Mouse (Mus musculus): Measurements from ENCODE around the gene Mroh2a.
A peak's percentile ranks its signal among the peaks of the same experiment; 100 is the strongest.

Gene Mroh2a

DNA sequence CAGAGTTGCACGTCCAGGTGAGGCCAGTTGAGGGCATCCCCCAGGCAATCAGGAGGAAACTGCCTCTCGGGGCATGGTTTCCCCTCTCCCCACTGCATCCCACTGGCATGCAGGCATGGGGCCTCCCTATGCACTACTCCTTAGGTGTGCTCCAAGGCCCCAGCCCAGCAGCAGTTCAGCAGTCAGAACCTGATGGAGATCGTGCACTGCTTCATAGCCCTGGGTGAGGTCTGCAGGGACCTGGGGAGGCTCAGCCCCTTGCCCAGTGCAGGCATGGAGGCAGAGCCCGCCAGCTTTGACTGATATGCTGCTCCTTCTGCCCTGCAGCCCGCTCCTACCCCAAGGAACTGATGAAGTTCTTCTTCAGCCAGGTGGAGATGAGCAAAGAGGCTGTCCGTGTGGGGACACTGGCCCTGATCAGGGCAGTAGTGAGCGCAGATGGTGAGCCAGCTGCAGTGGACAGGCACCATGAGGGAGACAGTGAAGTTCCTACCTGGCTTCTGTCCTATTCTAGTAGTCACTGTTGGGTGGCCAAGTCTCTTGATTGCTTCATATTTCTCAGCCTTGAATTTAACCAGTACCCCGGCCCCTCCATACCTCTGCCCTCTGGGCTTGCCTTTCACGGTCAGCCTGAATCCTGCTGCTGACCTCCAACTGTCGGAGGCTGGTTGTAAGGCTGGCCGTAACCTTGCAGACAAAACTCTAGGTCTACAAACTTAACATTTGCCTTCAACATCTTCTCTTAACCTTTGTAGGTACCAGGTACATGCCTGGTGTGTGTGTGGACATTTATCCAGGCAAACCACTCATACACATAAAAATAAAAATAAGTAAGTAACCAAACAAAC, 8.5 kb downstream of the Mroh2a start:
- no peak for DNase-seq (ENCODE audit: low spot score)

DNA sequence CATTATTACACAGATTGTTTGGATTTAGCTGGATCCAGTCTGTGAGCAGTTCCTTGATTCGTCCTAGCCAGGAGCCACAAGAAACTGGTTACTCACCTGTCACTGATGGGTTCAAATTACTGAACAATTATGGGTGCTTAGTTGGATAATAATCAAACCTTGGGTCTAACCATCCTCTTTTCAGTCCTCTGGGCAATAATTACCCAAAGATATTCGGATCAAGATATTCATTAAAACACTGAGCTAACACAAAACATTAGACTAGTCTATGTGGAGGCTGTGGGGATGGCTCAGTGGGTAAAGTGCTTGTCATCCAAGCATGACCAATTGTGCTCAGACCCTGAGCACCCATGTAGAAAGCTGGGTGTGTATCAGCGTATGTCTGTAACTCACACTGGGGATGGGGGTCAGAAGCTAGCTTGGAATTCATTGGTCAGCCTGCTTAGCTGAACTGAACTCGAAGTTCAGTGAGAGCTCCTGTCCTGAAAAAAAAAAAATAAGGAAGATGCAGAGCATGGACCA, 9.2 kb downstream of the Mroh2a start:
- no peak for DNase-seq (ENCODE audit: low spot score)

DNA sequence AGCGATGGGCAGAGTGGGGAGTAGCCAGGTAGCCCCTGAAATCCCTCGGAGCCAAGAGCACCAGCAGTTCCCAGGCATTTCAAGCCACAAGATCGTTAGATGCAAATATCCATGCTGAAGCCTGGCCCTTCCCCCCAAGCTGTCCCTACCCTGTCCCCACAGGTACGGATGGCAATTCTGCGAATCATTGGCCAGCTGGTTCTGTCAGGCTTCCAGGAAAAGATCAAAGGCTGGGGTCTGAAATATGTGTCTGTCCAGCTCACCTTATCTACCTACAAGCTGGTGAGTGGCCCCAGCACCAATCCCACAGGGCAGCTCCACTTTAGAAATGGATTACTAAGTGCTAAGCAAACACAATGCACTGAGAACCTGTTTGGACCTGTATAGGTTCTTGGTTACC, 10.5 kb downstream of the Mroh2a start:
- DNase-seq (ENCODE audit: low spot score): no peak

DNA sequence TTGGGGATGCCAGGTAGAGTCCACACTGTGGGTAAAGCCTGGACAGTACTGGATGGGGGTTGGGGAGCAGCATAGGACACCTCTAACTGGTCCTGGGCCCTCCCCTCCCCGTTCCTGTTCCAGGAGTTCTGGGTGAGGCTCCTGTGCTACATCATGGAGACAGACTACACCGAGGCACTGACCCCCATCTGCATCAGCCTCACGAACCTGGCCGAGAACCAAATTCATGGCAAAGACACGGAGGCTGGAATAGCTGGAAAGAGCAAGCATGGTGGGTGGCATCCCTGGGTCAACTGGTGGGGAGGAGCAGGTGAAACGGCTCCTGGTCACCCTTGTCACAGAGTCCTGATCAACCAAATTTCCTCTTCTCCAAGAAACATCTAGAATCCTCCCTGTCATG, 12.0 kb downstream of the Mroh2a start:
- DNase-seq (ENCODE audit: low spot score): no peak

DNA sequence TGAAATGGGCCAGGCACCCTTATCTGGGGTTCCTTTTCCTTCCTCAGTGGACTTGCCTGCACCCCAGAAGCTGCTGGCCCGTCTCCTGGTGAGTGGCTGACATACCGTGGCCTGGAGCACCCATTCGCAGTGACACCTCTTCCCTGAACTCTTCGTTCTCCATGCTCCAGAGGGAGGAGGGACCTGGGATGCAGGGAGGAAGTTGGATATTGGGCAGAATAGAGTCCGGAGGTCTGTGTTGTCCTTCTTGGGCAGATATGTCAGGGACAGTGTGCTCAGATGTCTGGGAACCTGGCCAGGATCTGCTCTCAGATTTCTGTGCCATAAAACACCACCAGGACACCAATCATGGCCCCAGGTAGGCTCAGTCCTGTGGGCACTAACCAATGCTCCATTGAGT, 13.3 kb downstream of the Mroh2a start:
- DNase-seq (ENCODE audit: low spot score): no peak

DNA sequence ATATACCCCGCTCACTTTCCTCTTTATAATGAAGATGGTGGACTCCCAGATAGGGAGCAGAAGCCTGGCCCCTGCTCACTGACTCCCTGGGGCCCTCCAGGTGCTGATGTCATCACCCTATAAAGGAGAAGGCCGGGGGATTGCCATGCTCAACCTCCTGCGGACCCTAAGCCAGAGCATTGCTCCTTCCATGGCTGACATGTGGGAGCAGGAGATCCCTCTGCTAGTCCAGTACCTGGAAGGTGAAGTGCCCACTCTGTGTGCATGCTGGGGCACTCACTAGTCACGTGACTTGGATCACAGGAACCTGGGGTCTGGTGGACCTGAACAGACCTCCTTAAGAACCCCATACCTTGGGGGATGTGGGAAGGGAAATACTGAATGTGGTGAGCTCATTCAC, 13.8 kb downstream of the Mroh2a start:
- DNase-seq (ENCODE audit: low spot score): no peak

DNA sequence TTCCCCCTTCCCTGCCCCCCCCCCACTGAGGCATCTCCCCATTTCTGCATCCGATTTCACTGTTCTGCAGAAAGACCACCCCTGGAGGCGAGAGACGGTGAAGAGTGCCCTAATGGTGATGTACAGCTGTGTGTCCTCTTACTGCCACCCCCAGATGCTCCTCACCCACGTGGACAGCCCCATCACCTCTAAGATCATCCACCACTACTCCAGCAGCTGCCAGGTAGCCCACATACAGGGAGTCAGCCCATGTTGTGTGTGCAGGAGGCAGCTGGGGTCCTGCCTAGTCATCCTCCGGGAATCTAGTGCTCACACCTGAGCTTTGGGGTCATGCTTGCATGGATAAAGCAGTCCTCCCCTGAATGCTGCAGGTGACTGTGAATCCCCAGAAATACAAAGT, 17.1 kb downstream of the Mroh2a start:
- no peak for DNase-seq (ENCODE audit: low spot score)

DNA sequence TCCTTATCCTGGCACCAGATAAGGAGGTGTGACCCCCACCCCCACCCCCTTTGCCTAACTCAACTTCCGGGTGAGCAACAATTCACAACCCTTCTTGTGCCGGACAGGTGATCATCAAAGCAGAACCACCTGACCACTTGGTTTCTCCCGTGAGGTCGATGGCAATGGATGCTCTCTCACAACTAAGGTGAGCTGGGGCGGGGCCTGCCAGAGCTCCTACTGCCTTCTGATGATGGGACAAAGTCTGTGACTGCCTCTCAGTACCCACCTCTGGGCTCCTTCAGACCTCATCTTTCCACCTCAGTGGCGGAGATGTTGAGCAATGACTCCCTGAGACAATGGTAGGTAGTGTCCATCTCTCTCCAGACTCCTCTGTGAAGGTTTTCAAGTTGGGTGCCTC, 19.1 kb downstream of the Mroh2a start:
- no peak for DNase-seq (ENCODE audit: low spot score)

DNA sequence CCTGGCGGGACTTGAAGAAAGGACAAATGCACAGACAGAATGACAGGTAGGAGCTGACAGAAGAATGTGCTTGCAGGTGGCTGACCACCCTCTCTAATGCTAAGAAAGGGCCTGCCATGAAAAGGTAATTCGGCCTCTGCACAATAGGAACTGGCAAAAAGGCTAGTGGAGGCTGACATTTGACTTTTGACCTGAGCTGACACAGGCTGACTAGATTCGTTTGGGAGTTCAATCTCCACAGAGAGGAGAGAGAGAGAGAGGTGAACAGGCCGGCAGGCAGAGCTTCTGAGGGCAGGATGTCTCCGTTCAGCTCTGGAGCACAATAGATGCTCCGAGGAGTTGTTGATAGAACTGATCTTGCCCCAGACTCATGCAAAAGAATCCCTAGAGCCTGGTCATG, 19.6 kb downstream of the Mroh2a start:
- no peak for DNase-seq (ENCODE audit: low spot score)

DNA sequence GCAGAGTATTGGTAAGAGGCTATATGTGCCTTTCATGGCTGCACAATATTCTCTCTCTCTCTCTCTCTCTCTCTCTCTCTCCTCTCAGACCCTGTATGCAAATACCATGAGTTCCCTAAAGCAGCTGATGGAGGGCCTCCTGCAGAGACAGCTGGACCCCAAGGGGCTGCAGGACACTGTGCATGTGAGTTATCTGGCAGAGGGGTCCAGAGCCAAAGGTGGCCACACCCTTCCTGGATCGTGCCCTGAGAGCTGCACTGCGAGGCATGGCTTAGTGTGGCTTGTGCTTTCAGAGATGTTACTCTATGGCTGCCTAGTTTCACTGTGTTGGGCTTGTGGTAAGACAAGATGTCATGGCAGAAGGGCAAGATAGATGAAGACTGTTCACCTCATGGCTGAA, 20.9 kb downstream of the Mroh2a start:
- DNase-seq (ENCODE audit: low spot score): no peak

DNA sequence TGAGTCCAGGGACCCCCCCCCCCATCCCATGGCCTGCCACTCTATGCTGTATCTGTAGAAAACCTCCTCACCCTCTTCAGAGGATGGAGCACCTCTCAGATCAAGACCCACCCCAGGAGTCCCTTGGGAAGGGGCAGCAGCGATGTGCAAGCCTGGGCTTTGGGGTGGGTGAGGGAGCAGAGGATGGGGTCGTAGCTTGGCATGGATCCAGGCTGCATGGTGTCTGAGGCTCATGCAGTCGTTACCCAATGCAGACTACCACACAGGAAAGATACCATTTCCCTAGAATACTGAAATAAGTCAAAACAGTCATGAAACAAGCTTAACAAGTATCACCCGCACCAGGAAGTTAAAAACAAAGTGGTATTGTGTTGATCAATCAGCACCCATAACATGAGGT, 21.9 kb downstream of the Mroh2a start:
- no peak for DNase-seq (ENCODE audit: low spot score)

DNA sequence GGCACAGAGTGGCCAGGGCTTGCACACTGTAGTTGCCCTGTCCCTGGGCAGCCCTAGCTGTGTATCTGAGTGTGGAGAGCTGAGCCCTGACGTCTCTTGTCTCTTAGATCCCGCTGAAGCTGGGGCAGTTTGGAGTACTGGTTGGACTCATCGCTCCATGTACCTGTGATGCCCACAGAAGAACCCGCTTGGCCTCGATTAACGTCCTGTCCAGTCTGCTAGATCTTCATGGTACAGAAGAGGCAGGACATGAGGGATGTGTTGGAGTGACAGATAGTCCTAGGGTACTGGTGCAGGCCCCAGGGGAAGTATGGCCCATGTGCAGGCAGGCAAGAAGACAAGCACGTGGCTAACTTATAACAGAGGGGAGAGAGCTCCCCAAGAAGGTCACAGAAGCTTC, 22.8 kb downstream of the Mroh2a start:
- no peak for DNase-seq (ENCODE audit: low spot score)

DNA sequence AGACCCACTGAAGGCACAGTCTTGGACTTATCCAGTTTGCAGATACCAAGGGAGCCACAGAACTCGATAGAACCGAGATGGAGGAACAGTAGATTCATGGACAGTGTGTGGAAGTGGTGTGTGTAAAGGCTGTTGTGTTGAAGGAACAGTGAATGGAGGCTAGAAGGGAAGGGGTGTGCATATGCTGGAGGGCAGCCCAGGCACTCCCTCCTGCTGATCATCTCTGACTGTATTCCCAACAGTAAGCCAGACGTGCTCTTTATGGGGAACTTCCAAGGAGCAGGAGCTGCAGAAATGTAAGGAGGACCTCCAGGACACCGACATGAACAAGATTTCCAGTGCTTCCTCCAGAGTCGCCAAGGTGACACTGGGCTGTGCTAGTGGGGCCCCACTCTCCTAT, 23.2 kb downstream of the Mroh2a start:
- no peak for DNase-seq (ENCODE audit: low spot score)

DNA sequence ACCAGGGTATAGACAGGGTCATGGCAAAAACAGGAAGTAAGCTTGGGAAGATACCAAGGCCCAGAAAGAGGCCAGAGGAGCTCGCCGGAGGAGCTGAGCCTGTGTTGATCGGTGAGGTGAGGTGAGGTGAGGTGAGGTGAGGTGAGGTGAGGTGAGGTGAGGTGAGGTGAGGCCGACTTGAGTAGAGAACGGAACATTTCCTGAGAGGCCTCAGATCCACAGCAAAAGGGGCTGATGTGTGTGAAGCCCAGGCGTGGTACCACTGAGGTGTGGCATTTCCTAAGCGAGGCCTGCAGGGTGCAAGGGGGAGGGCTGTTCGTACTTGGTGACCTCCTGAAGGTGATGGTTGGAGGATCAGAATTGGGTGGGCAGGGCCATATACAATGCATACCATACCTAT, 26.3 kb downstream of the Mroh2a start:
- DNase-seq (ENCODE audit: low spot score): no peak

DNA sequence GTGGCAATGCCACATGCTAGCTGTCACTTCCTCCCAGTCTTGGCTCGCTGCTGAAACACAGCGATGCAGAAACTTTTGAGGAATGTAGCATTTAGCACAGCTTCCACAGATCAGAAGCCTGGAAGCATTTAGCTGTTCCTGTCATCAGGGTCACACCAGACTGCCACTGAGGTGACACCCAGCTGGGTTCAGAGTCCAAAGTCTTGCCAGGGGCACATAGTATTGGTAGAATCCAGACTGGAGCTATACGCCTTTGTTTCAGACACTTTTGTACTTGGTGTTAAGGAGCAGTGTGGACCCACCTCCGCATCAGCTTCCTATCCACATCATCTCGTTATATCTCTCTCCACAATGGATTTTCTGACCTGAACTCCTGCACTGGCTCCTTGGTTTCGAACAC, 26.8 kb downstream of the Mroh2a start:
- DNase-seq (ENCODE audit: low spot score): no peak

DNA sequence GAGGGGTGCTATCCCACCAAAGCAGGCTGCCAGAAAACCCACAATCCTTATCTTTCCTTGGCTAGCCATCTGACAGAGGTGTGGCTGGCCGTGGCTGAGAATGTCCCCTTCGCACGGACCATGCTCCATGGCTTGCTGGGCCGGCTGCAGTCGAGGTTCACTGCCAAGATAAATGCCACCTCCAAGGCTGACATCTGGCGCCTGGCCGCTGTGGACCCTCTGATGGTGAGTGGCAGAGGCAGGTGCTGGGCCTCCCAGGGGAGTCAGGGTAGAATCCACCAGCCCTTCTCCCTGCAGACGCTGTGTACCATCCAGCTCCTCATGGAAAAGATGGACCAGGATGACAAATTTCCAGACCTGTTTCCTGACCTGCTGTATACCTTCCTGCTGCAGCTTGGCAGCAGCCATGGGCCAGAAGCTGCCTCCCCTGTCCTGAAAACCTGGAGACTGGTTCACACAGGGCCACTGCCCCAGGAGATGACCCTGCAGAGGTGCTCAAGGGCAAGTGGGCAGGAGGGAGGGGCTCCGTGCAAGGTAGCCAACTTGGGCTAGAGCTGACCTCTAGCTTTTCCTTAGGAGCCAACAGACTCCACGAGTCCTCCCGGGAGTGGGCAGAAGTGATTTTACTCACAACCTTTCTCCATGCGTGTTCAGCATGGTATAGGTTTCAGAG, 28.1 kb downstream of the Mroh2a start:
- DNase-seq (ENCODE audit: low spot score): no peak

DNA sequence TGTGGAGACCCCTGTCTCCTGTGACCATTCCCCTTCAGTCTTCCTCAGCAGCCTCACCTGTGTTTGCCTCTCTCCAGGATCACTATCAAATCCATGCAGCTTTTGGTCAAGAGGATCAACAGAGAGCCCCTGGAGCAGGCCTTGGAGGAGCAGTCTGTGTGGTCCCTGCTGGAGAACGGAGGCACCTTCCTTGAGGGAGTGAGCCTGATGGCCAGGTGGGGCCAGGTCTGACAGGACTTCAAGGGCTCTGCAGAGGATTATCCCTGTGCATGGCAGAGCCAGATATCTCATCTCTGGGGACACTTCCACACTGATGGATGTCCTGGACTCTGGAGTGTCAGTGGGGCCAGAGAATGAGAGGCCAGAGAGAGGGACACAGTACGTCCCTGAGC, 28.7 kb downstream of the Mroh2a start:
- no peak for DNase-seq (ENCODE audit: low spot score)

DNA sequence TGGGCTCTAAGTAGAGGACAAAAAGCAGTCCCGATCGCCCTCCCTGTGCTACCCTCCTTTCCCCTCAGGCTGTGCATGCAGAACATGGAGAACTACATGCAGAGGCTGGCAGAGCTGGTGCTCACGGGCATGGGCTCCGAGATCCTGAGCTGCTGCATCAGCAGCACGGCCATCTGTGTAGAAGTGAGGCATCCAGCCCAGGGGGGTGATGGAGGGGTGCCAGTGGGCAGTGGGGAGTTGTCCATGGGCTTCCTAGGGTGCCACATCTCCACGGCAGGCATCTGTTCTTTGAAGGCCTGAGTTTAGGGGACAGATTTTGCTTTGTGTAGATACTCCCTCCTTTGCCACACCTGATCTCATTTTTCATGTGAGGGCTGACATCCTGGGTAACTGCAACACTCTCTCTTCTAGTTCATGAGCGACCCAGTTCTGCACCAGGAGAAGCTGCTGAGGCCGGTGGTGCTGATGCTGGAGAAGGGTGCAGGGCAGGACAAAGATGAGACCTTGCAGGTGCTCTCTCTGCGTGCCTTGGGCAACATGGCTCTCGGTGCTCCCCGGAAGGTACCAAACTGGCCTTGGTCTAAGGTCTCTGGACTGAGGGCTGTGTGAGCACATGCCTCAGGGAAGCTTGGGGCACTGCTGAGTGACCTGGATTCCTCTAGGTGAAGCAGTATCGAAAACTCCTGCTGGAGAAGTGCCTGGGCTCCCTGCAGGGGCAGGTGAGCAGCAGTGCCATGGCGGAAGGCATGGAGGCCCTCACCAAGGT, 29.4 kb downstream of the Mroh2a start:
- no peak for DNase-seq (ENCODE audit: low spot score)

DNA sequence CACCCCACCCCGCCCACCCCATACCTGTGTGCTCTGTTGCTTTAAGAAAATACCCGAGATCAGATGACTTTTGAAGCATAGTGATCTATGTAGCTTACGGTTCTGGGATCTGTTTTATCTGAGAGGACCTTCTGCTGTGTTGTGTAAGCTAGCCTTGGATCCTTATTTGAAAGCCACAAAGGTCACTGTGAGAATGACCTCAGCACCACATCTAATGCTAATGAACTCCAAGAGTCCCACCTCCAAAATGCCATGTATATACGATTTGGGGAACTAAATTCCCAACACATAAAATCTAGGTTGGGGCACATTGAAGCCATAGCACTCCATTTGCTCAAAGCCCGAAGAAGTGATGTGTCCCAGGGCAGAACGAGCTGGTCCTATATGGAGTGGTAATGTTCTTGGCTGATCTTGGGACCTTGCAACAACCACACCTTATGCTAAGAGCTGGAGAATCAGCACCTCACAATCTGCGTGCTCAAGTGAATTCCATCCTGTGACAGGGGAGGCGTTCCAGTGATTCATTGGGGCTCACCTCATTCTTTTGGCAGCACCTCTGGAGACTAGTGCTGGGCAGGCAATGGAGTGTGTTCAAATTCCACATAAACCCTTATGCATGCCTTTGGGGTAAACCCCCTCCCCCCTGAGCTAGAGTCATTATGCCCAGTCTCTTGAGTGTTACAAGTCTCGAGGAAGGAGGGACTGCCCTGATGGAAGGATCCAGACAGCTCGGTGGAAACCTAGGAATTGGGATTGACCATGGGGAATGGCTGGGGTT, 30.3 kb downstream of the Mroh2a start:
- peak; percentile 61 for DNase-seq (ENCODE audit: low spot score)

DNA sequence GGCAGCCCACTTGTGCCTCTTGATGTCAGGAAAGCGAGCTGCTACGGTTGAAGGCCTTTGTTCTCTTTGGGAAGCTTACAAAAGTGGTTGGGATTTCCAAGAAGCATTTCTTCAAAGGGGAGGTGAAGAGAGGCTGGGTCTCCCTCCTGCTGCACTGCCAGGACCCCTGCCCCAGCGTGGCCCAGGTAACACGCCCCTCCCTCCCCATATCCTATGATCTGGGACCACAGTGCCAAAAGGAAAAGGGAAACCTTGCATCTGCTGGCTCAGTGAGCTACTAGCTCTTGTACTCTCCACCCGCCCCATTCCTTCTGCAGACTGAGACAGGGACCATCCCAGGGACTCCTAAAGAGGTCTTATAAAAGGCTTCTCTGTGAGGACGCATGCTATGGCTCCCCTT, 30.9 kb downstream of the Mroh2a start:
- no peak for DNase-seq (ENCODE audit: low spot score)

DNA sequence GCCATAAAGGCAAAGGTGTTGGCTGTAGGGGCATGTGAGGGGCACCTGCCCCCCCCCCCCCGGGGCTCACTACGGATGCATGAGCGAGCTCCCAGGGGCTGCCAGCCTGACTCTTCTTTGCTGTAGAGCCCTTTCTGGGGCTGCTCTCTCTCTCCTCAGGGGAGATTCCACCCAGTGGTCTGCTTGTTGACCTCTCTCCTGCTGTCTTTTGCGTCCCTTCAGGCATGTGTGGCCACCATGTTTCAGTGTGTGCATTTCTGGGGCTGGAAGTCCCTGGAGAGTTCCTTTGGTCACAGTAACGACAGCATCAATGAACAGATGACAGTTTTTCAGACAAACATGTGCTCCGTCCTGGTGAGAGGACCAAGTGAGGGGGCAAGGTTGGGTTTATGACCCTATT, 31.6 kb downstream of the Mroh2a start:
- DNase-seq (ENCODE audit: low spot score): no peak
